Mouse (Mus musculus) heart, embryonic 12.5 days (tissue): ENCODE measurements at regions not wholly inside any gene's neighbourhood (a gene's known extent, or its start where the extent isn't known, plus 50 kb on each side); places are given as distances from the start of the nearest gene placed in this dataset.
"Not testable (repeated sequence)": the region's sequence is repeated elsewhere in the genome, so short reads cannot be mapped to it uniquely, and the experiment has no call there.

Experiments used
- ATAC-seq: fragments of 200-750 bp; cut with Nextera tagmentation; 2 replicates; pipeline ENCODE4 v1.8.0; 2017; ENCODE audit warnings: moderate TSS enrichment, moderate library complexity; ENCODE audit not compliant: insufficient number of reproducible peaks, low FRiP score
- H3K27ac ChIP-seq: fragments of 300-500 bp; sonication (generic); 2 replicates; pipeline ENCODE4 v1.5.1; 2016; ENCODE audit warnings: mild to moderate bottlenecking, moderate library complexity; ENCODE audit not compliant: poor library complexity, severe bottlenecking
- H3K27me3 ChIP-seq: fragments of 300-500 bp; sonication (generic); replicated peaks from 2 replicates; pipeline ENCODE4 v1.6.1; 2016; ENCODE audit warnings: mild to moderate bottlenecking, moderate library complexity
- H3K36me3 ChIP-seq: fragments of 300-500 bp; sonication (generic); 2 replicates; pipeline ENCODE4 v1.6.1; 2016; ENCODE audit warnings: mild to moderate bottlenecking, moderate library complexity
- H3K4me1 ChIP-seq: fragments of 300-500 bp; sonication (generic); replicated peaks from 2 replicates; pipeline ENCODE4 v1.6.1; 2016; ENCODE audit warnings: mild to moderate bottlenecking
- H3K4me2 ChIP-seq: fragments of 300-500 bp; sonication (generic); 2 replicates; pipeline ENCODE4 v1.6.1; 2016; ENCODE audit warnings: mild to moderate bottlenecking, moderate library complexity
- H3K4me3 ChIP-seq: fragments of 300-500 bp; sonication (generic); 2 replicates; pipeline ENCODE4 v1.5.1; 2016; ENCODE audit warnings: mild to moderate bottlenecking
- H3K9ac ChIP-seq: fragments of 300-500 bp; sonication (generic); 2 replicates; pipeline ENCODE4 v1.6.1; 2016; ENCODE audit warnings: mild to moderate bottlenecking, moderate library complexity
- H3K9me3 ChIP-seq: fragments of 300-500 bp; sonication (generic); replicated peaks from 2 replicates; pipeline ENCODE4 v1.6.1; 2016; ENCODE audit warnings: mild to moderate bottlenecking, moderate library complexity
- WGBS: fragments of 180-500 bp; shearing (Covaris S2); methylation state at CpG from one replicate; pipeline ENCODE4 v1.1.7; 2016; 5-methylcytosine and 5-hydroxymethylcytosine counted together

- Histone ChIP-seq H3K4me3 (no peak overlapping the region), H3K36me3 (no peaks in the 10 kb centered on the region), H3K4me1 (peaks cover 9% of the 10 kb centered on the region; the same call in 1 of the 2 replicates), H3K4me2 (no peak overlapping the region), H3K27ac (no peak overlapping the region), H3K9me3 (0 out of 2 replicates have a peak, but pooled peaks cover 4% of the 10 kb centered on the region), H3K27me3 (no peaks in the 10 kb centered on the region), H3K9ac (no peak overlapping the region)
- no peak for ATAC-seq
These were observed 391.2 kb downstream of the Fign start for GRCm38 (mm10) chr2:63706643-63707042.

GRCm38 (mm10) chr2:63706183-63706582 is 391.7 kb downstream of the Fign start:
- Histone ChIP-seq H3K4me2 (no peak overlapping the region), H3K27me3 (no peaks in the 10 kb centered on the region), H3K9ac (no peak overlapping the region), H3K9me3 (0 out of 2 replicates have a peak, but pooled peaks cover 4% of the 10 kb centered on the region), H3K36me3 (no peaks in the 10 kb centered on the region), H3K4me1 (peaks cover 9% of the 10 kb centered on the region; the same call in 1 of the 2 replicates), H3K4me3 (no peak overlapping the region), H3K27ac (no peak overlapping the region)
- ATAC-seq = no peak
- 66% methylated on average over 3 of the region's 3 CpGs for WGBS

- peak; percentile 82 for ATAC-seq
- Histone ChIP-seq H3K4me1 (peaks cover 9% of the 10 kb centered on the region; the same call in 1 of the 2 replicates), H3K4me3 (peak overlapping the region; percentile 40), H3K36me3 (no peaks in the 10 kb centered on the region), H3K4me2 (peak overlapping the region; percentile 68), H3K9ac (peak overlapping the region; percentile 42), H3K9me3 (0 out of 2 replicates have a peak, but pooled peaks cover under 1% of the 10 kb centered on the region), H3K27ac (peak overlapping the region; percentile 69), H3K27me3 (no peaks in the 10 kb centered on the region)
- WGBS = under 1% methylated on average over 22 of the region's 22 CpGs
These were observed 395.3 kb downstream of the Fign start for GRCm38 (mm10) chr2:63702333-63703096.

GRCm38 (mm10) chr2:63701861-63702260 is 396.0 kb downstream of the Fign start:
- Histone ChIP-seq H3K4me2 (peak overlapping the region; percentile 68), H3K27me3 (no peaks in the 10 kb centered on the region), H3K27ac (peak overlapping the region; percentile 69), H3K9ac (peak overlapping the region; percentile 42; the same call in 1 of the 2 replicates), H3K4me1 (peaks cover 9% of the 10 kb centered on the region; the same call in 1 of the 2 replicates), H3K36me3 (no peaks in the 10 kb centered on the region), H3K4me3 (peak overlapping the region; percentile 40), H3K9me3 (no peaks in the 10 kb centered on the region)
- WGBS = 35% methylated on average over 13 of the region's 13 CpGs
- ATAC-seq = no peak

- H3K27me3 ChIP-seq = no peaks in the 10 kb centered on the region
- no peak for ATAC-seq
- no peak overlapping the region for H3K27ac ChIP-seq
- no peak overlapping the region for H3K4me2 ChIP-seq
- peaks cover 9% of the 10 kb centered on the region; the same call in 1 of the 2 replicates for H3K4me1 ChIP-seq
- no peaks in the 10 kb centered on the region for H3K9me3 ChIP-seq
- no peak overlapping the region for H3K9ac ChIP-seq
- no peaks in the 10 kb centered on the region for H3K36me3 ChIP-seq
- H3K4me3 ChIP-seq = no peak overlapping the region
- 18% methylated on average over 3 of the region's 3 CpGs for WGBS
These were observed 397.6 kb downstream of the Fign start for GRCm38 (mm10) chr2:63700255-63700654.

- H3K36me3 ChIP-seq = no peaks in the 10 kb centered on the region
- WGBS = 75% methylated on average over 3 of the region's 3 CpGs
- H3K4me2 ChIP-seq = no peak overlapping the region
- no peaks in the 10 kb centered on the region for H3K27me3 ChIP-seq
- no peaks in the 10 kb centered on the region for H3K9me3 ChIP-seq
- H3K27ac ChIP-seq = no peak overlapping the region
- H3K4me1 ChIP-seq = 0 out of 2 replicates have a peak, but pooled peaks cover 5% of the 10 kb centered on the region
- H3K4me3 ChIP-seq = no peak overlapping the region
- H3K9ac ChIP-seq = no peak overlapping the region
- ATAC-seq = no peak
These were observed 428.1 kb downstream of the Fign start for GRCm38 (mm10) chr2:63669700-63670099.

GRCm38 (mm10) chr2:63668784-63669183 is 429.1 kb downstream of the Fign start:
- H3K27ac ChIP-seq = no peak overlapping the region
- H3K4me3 ChIP-seq = no peak overlapping the region
- WGBS = 77% methylated on average over 7 of the region's 7 CpGs
- H3K9ac ChIP-seq = no peak overlapping the region
- H3K36me3 ChIP-seq = no peaks in the 10 kb centered on the region
- no peak for ATAC-seq
- no peaks in the 10 kb centered on the region for H3K27me3 ChIP-seq
- H3K4me1 ChIP-seq = 0 out of 2 replicates have a peak, but pooled peaks cover 5% of the 10 kb centered on the region
- no peak overlapping the region for H3K4me2 ChIP-seq
- no peaks in the 10 kb centered on the region for H3K9me3 ChIP-seq

GRCm38 (mm10) chr2:63659947-63660346 is 437.9 kb downstream of the Fign start:
- H3K27me3 ChIP-seq, H3K9me3 ChIP-seq, H3K36me3 ChIP-seq, H3K4me1 ChIP-seq, H3K9ac ChIP-seq, H3K4me3 ChIP-seq, H3K4me2 ChIP-seq, ATAC-seq, H3K27ac ChIP-seq: not testable (repeated sequence)
- 86% methylated on average over 2 of the region's 2 CpGs for WGBS
